Mouse (Mus musculus): ENCODE data around the gene Tm2d1. TPM values are rescaled to one million over a fixed set of nuclear protein-coding genes. Genes with fewer than 3 reads are reported as not detected.

Gene Tm2d1
- polyA plus RNA-seq, 1 experiment from 2014 or later, result 105 TPM

DNA sequence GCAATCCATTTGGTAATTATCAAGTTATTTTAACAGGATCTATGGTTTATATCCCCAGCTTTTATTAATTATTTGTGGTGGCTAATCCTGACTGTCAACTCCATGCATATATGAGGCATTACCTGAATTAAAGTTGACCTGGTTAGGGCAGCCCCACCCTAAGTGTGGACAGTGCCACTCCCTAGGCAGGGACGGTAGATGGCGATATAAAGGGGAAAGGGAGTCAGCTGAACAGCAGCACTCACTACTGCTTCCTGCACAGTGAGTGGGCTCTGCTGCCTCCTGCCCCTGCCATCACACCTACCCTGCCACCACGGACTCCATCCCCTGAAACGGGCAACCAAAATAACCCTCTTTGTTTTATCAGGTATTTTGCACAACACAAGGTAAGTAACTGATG lies 7.7 kb downstream of the Tm2d1 start:
- 0 out of 2 replicates have a peak, but pooled peaks cover 16% of the 10 kb centered on the region for H3K36me3 ChIP-seq

GRCm38 (mm10) chr4:98358034-98358809 lies 24.9 kb downstream of the Tm2d1 start:
- H3K9me3 ChIP-seq (replicated peaks), result no peaks in the 10 kb centered on the region
- no peak overlapping the region for H3K4me2 ChIP-seq (replicated peaks)
- H3K9ac ChIP-seq, result no peak overlapping the region
- H3K27me3 ChIP-seq, result no peaks in the 10 kb centered on the region
- peaks cover 38% of the 10 kb centered on the region for H3K36me3 ChIP-seq
- no peak overlapping the region for H3K27ac ChIP-seq
- no peak for ATAC-seq (ENCODE audit: low FRiP score)
- no peaks in the 10 kb centered on the region for H3K4me1 ChIP-seq
- no peak overlapping the region for H3K4me3 ChIP-seq
- 95% methylated on average over 9 of the region's 9 CpGs for WGBS

More for the DNA sequence above, 7.7 kb downstream of the Tm2d1 start:
- ATAC-seq (ENCODE audit: low FRiP score), result no peak
- no peaks in the 10 kb centered on the region for H3K9me3 ChIP-seq (replicated peaks)
- no peaks in the 10 kb centered on the region for H3K27me3 ChIP-seq
- no peak overlapping the region for H3K4me3 ChIP-seq
- no peak overlapping the region for H3K9ac ChIP-seq
- H3K4me2 ChIP-seq (replicated peaks), result no peak overlapping the region
- no peaks in the 10 kb centered on the region for H3K4me1 ChIP-seq
- H3K27ac ChIP-seq, result no peak overlapping the region
- WGBS, result 60% methylated on average over 4 of the region's 4 CpGs

DNA sequence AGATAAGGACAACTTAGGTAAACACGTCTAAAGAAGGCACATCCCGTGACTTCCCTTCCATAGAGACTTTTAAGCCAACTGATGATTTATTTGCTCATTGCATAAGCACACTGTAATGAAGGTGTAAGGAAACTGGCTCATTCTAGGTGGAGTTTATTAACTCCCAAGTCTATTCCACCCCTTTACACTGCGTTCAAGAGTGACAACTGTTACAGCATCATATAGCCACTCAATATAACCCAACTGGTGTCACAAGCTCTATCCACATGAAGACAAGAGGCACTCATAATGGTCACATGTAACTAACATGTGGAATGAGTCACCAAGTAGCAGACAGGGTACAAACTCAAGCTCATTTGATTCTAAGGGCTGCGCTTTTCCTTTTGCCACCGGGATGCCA lies 34.5 kb downstream of the Tm2d1 start:
- no peak for ATAC-seq (ENCODE audit: low FRiP score)
- WGBS, result 90% methylated on average over 5 of the region's 5 CpGs
- H3K4me3 ChIP-seq, result no peak overlapping the region
- H3K36me3 ChIP-seq, result no peaks in the 10 kb centered on the region
- no peaks in the 10 kb centered on the region; the same call in 1 of the 2 replicates for H3K4me1 ChIP-seq
- no peak overlapping the region for H3K27ac ChIP-seq
- H3K9ac ChIP-seq, result no peak overlapping the region
- no peak overlapping the region for H3K4me2 ChIP-seq (replicated peaks)
- no peaks in the 10 kb centered on the region for H3K9me3 ChIP-seq (replicated peaks)
- H3K27me3 ChIP-seq, result no peaks in the 10 kb centered on the region

- no peak for ATAC-seq (ENCODE audit: low FRiP score)
Observed at GRCm38 (mm10) chr4:98345783-98346182, 37.3 kb downstream of the Tm2d1 start.

DNA sequence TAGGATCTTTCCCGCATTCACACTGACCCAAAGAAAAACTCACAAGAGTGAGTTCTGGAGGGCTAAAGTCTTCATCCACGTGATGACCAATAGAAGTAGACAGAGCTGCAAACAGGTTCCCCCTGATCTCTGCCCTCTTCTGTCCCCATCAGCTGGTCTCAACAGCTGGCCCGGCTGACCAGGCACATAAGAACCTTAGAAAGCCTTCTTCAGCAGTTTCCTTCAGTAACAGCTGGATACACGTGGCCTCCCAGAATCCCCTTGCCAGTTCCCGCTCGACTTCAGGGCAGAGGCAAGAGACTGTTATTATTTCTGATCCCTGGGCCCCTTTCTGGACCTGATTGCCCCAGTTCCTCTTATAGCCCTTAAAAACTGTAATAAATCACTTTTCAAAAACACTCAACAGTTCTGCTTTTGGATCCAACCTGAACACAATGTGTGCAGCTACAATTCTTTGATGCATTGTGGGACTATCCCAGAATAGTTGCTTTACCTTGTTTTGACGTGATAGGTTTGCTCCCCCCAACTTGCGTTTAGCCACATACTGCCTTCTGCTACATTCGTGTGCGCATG lies 43.0 kb downstream of the Tm2d1 start:
- no peak overlapping the region for H3K4me2 ChIP-seq (replicated peaks)

More at GRCm38 (mm10) chr4:98345783-98346182, 37.3 kb downstream of the Tm2d1 start:
- Histone ChIP-seq H3K9ac (no peak overlapping the region), H3K27ac (no peak overlapping the region), H3K4me2 (replicated peaks) (no peak overlapping the region), H3K27me3 (no peaks in the 10 kb centered on the region), H3K4me3 (no peak overlapping the region), H3K4me1 (no peaks in the 10 kb centered on the region; the same call in 1 of the 2 replicates), H3K36me3 (no peaks in the 10 kb centered on the region), H3K9me3 (replicated peaks) (no peaks in the 10 kb centered on the region)
- WGBS, result 89% methylated on average over 10 of the region's 10 CpGs

GRCm38 (mm10) chr4:98338636-98339630 lies 44.2 kb downstream of the Tm2d1 start:
- H3K4me2 ChIP-seq (replicated peaks), result no peak overlapping the region
- WGBS, result 51% methylated on average over 14 of the region's 14 CpGs
- H3K9me3 ChIP-seq (replicated peaks), result no peaks in the 10 kb centered on the region
- H3K9ac ChIP-seq, result no peak overlapping the region
- H3K4me1 ChIP-seq, result peaks cover 27% of the 10 kb centered on the region
- no peaks in the 10 kb centered on the region for H3K27me3 ChIP-seq
- H3K27ac ChIP-seq, result no peak overlapping the region
- peak; percentile 88 for ATAC-seq (ENCODE audit: low FRiP score)
- no peak overlapping the region for H3K4me3 ChIP-seq
- H3K36me3 ChIP-seq, result no peaks in the 10 kb centered on the region

More for the DNA sequence above, 43.0 kb downstream of the Tm2d1 start:
- no peak overlapping the region for H3K27ac ChIP-seq
- H3K4me1 ChIP-seq, result peaks cover 27% of the 10 kb centered on the region
- H3K4me3 ChIP-seq, result no peak overlapping the region
- WGBS, result 77% methylated on average over 10 of the region's 10 CpGs
- ATAC-seq (ENCODE audit: low FRiP score), result no peak
- H3K9me3 ChIP-seq (replicated peaks), result no peaks in the 10 kb centered on the region
- H3K9ac ChIP-seq, result no peak overlapping the region
- H3K27me3 ChIP-seq, result no peaks in the 10 kb centered on the region
- H3K36me3 ChIP-seq, result no peaks in the 10 kb centered on the region

GRCm38 (mm10) chr4:98337197-98337596 lies 45.9 kb downstream of the Tm2d1 start:
- ATAC-seq (ENCODE audit: low FRiP score), result no peak
- Histone ChIP-seq H3K4me2 (replicated peaks) (no peak overlapping the region), H3K9ac (no peak overlapping the region), H3K4me1 (peaks cover 27% of the 10 kb centered on the region), H3K4me3 (no peak overlapping the region), H3K36me3 (no peaks in the 10 kb centered on the region), H3K27me3 (no peaks in the 10 kb centered on the region), H3K9me3 (replicated peaks) (no peaks in the 10 kb centered on the region), H3K27ac (no peak overlapping the region)
- 65% methylated on average over 5 of the region's 5 CpGs for WGBS

DNA sequence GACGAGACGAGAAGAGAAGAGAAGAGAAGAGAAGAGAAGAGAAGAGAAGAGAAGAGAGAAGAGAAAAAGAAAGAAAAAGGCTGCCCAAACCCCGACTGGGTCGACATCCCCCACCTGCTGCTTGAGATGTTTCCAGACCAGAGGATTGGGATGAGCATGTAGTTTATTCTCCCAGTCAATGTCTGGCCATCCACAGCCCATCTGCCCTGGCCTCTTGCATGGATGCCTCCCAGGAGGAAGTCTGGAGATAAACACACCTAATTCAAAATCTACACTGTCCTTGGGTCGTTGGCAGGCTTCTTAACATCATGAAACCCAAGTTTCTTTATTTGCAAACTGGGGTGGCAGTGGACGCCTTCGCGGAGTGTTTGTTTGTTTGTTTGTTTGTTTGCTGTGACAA lies 47.4 kb downstream of the Tm2d1 start:
- Histone ChIP-seq H3K27me3 (no peaks in the 10 kb centered on the region), H3K4me2 (replicated peaks) (no peak overlapping the region), H3K36me3 (no peaks in the 10 kb centered on the region), H3K9me3 (replicated peaks) (no peaks in the 10 kb centered on the region), H3K9ac (no peak overlapping the region), H3K27ac (no peak overlapping the region), H3K4me1 (peaks cover 27% of the 10 kb centered on the region), H3K4me3 (no peak overlapping the region)
- WGBS, result 79% methylated on average over 8 of the region's 8 CpGs
- ATAC-seq (ENCODE audit: low FRiP score), result no peak

GRCm38 (mm10) chr4:98322223-98322622 lies 60.9 kb downstream of the Tm2d1 start:
- Histone ChIP-seq H3K4me3 (peak overlapping the region; percentile 33), H3K36me3 (no peaks in the 10 kb centered on the region), H3K9me3 (replicated peaks) (no peaks in the 10 kb centered on the region; the same call in 1 of the 2 replicates), H3K9ac (peak overlapping the region; percentile 55), H3K4me1 (peaks cover 14% of the 10 kb centered on the region), H3K4me2 (replicated peaks) (peak overlapping the region; percentile 63), H3K27me3 (no peaks in the 10 kb centered on the region; the same call in 1 of the 2 replicates), H3K27ac (peak overlapping the region; percentile 83)
- under 1% methylated on average over 29 of the region's 29 CpGs for WGBS
- peak; percentile 93 for ATAC-seq (ENCODE audit: low FRiP score)

GRCm38 (mm10) chr4:98321371-98322111 lies 61.6 kb downstream of the Tm2d1 start:
- peak overlapping the region; percentile 83 for H3K27ac ChIP-seq
- no peaks in the 10 kb centered on the region; the same call in 1 of the 2 replicates for H3K27me3 ChIP-seq
- ATAC-seq (ENCODE audit: low FRiP score), result peak; percentile 83
- WGBS, result under 1% methylated on average over 18 of the region's 18 CpGs
- H3K4me3 ChIP-seq, result peak overlapping the region; percentile 33
- H3K9ac ChIP-seq, result peak overlapping the region; percentile 55
- no peaks in the 10 kb centered on the region; the same call in 1 of the 2 replicates for H3K9me3 ChIP-seq (replicated peaks)
- no peaks in the 10 kb centered on the region for H3K36me3 ChIP-seq
- peaks cover 14% of the 10 kb centered on the region for H3K4me1 ChIP-seq
- H3K4me2 ChIP-seq (replicated peaks), result peak overlapping the region; percentile 63

DNA sequence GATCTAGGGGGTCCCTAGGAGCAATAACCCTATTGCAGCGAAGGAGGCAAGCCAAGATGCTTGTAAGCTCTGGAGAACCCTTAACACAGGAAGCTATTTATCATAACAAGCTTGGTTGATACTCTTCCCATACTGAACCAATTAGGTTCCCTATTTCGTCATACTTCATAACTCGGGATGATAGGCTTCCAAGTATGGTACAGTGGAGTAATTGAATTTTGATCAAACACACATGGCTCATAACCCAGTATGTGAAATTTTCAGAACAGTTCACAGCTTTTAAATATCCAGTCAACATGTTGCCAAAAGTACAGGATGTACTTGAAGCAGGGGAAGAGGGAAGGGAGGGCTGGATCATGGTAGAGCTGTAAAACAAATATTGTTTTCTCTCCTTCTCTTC lies 64.3 kb downstream of the Tm2d1 start:
- H3K27me3 ChIP-seq, result no peaks in the 10 kb centered on the region; the same call in 1 of the 2 replicates
- peaks cover 14% of the 10 kb centered on the region for H3K4me1 ChIP-seq
- ATAC-seq (ENCODE audit: low FRiP score), result no peak
- no peak overlapping the region for H3K9ac ChIP-seq
- no peak overlapping the region for H3K27ac ChIP-seq
- H3K9me3 ChIP-seq (replicated peaks), result no peaks in the 10 kb centered on the region
- WGBS, result 74% methylated on average over 3 of the region's 3 CpGs
- no peak overlapping the region for H3K4me2 ChIP-seq (replicated peaks)
- no peak overlapping the region for H3K4me3 ChIP-seq
- H3K36me3 ChIP-seq, result no peaks in the 10 kb centered on the region
